Mouse (Mus musculus) thymus, adult 2 months (tissue): ENCODE results near the gene Scmh1.

ENCODE experiments used
- CTCF ChIP-seq: fragments of 200-500 bp; IDR thresholded peaks from 2 replicates; pipeline ENCODE4 v1.5.1; 2012; ENCODE audit warnings: mild to moderate bottlenecking, control low read depth, low read length, moderate library complexity, borderline replicate concordance; ENCODE audit not compliant: control insufficient read depth, poor library complexity, insufficient read depth; ENCODE audit errors: extremely low read depth
- POLR2A ChIP-seq: fragments of 200-500 bp; IDR thresholded peaks from 2 replicates; pipeline ENCODE4 v1.6.1; 2012; ENCODE audit warnings: mild to moderate bottlenecking, low read length, control low read depth, moderate library complexity; ENCODE audit not compliant: control insufficient read depth, poor library complexity, insufficient read depth; ENCODE audit errors: extremely low read depth

DNA sequence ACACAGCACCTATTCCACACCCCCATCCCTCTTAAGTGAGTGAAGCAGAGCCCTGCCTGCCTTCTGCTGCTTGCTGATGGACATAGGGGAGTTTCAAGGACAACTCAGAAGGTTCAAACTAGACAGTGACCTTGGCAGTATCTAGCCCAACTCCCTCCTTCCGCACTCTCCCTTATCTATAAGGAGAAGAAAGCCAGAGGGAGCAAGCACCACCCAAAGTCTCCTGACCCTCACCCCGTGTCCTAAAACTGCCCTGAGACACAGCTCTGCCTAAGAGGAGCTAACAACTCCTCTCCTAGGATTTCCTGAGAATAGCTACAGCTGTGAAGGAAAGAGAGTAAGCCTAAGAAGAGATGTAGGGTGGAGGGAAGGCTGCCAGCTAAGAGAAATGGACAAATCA is 37.0 kb upstream of the Scmh1 start:
- TF ChIP-seq CTCF (no peak), POLR2A (no peak)
